Mouse (Mus musculus) splenic B cell, adult 2 months (primary cell): ENCODE results near the gene Gm20390.

ENCODE experiments used
- DNase-seq: peaks from one replicate; pipeline ENCODE4 v3.0.0-alpha.2; 2011; ENCODE audit warnings: low read depth, low spot score
- H3K27me3 ChIP-seq: 2 replicates; pipeline ENCODE4 v1.6.1; 2012; ENCODE audit warnings: mild to moderate bottlenecking, low read length, moderate library complexity, mixed read lengths; ENCODE audit not compliant: control insufficient read depth, poor library complexity, insufficient read depth, severe bottlenecking
- H3K36me3 ChIP-seq: 2 replicates; pipeline ENCODE4 v1.6.1; 2012; ENCODE audit warnings: mild to moderate bottlenecking, low read length, moderate library complexity, mixed read lengths; ENCODE audit not compliant: control insufficient read depth, poor library complexity, insufficient read depth, severe bottlenecking

The Gm20390 gene

GRCm38 (mm10) chr11:93984619-93985018, 16.5 kb upstream of the Gm20390 start:
- H3K36me3 ChIP-seq: no peaks in the 10 kb centered on the region
- peak; percentile 90 for DNase-seq
- H3K27me3 ChIP-seq: no peaks in the 10 kb centered on the region

- Histone ChIP-seq H3K27me3 (no peaks in the 10 kb centered on the region), H3K36me3 (no peaks in the 10 kb centered on the region)
- no peak for DNase-seq
These were observed 11.5 kb upstream of the Gm20390 start for GRCm38 (mm10) chr11:93979502-93980049.

- Histone ChIP-seq H3K27me3 (no peaks in the 10 kb centered on the region), H3K36me3 (no peaks in the 10 kb centered on the region)
- DNase-seq: no peak
These were observed 4.9 kb upstream of the Gm20390 start for GRCm38 (mm10) chr11:93972951-93973350.

GRCm38 (mm10) chr11:93969799-93970198, 1.7 kb upstream of the Gm20390 start:
- no peak for DNase-seq
- no peaks in the 10 kb centered on the region; the same call in 1 of the 2 replicates for H3K36me3 ChIP-seq
- H3K27me3 ChIP-seq: no peaks in the 10 kb centered on the region

- H3K27me3 ChIP-seq: no peaks in the 10 kb centered on the region
- no peak for DNase-seq
- peaks cover 1% of the 10 kb centered on the region; the same call in 1 of the 2 replicates for H3K36me3 ChIP-seq
These were observed 1.1 kb upstream of the Gm20390 start for GRCm38 (mm10) chr11:93969171-93969570.

GRCm38 (mm10) chr11:93968848-93969128, 695 bp upstream of the Gm20390 start:
- peaks cover 1% of the 10 kb centered on the region; the same call in 1 of the 2 replicates for H3K36me3 ChIP-seq
- DNase-seq: no peak
- no peaks in the 10 kb centered on the region for H3K27me3 ChIP-seq

- no peaks in the 10 kb centered on the region for H3K27me3 ChIP-seq
- peak; percentile 32 for DNase-seq
These were observed 712 bp downstream of the Gm20390 start for GRCm38 (mm10) chr11:93967381-93967780.

GRCm38 (mm10) chr11:93965391-93965790, 2.7 kb downstream of the Gm20390 start:
- Histone ChIP-seq H3K27me3 (no peaks in the 10 kb centered on the region), H3K36me3 (peaks cover 4% of the 10 kb centered on the region; the same call in 1 of the 2 replicates)
- no peak for DNase-seq

More at GRCm38 (mm10) chr11:93967381-93967780, 712 bp downstream of the Gm20390 start:
- peaks cover 2% of the 10 kb centered on the region; the same call in 1 of the 2 replicates for H3K36me3 ChIP-seq

- DNase-seq: no peak
- Histone ChIP-seq H3K36me3 (peaks cover 7% of the 10 kb centered on the region; the same call in 1 of the 2 replicates), H3K27me3 (no peaks in the 10 kb centered on the region)
These were observed 5.1 kb downstream of the Gm20390 start for GRCm38 (mm10) chr11:93963013-93963412.

GRCm38 (mm10) chr11:93961482-93961881, 6.6 kb downstream of the Gm20390 start:
- DNase-seq: no peak
- H3K36me3 ChIP-seq: peaks cover 9% of the 10 kb centered on the region; the same call in 1 of the 2 replicates
- no peaks in the 10 kb centered on the region for H3K27me3 ChIP-seq

- Histone ChIP-seq H3K27me3 (no peaks in the 10 kb centered on the region), H3K36me3 (peaks cover 8% of the 10 kb centered on the region; the same call in 1 of the 2 replicates)
- no peak for DNase-seq
These were observed 10.3 kb downstream of the Gm20390 start for GRCm38 (mm10) chr11:93957746-93958145.

- H3K36me3 ChIP-seq: peaks cover 5% of the 10 kb centered on the region; the same call in 1 of the 2 replicates
- H3K27me3 ChIP-seq: no peaks in the 10 kb centered on the region
- DNase-seq: no peak
These were observed 11.0 kb downstream of the Gm20390 start for GRCm38 (mm10) chr11:93957031-93957555.

- no peak for DNase-seq
- H3K36me3 ChIP-seq: peaks cover 6% of the 10 kb centered on the region; the same call in 1 of the 2 replicates
These were observed 11.9 kb downstream of the Gm20390 start, which contains the start of gene Nme2 for GRCm38 (mm10) chr11:93956159-93956558. TSS of gene Nme2 (minus strand) at chr11:93956259.

GRCm38 (mm10) chr11:93955256-93956150, 12.6 kb downstream of the Gm20390 start:
- H3K27me3 ChIP-seq: no peaks in the 10 kb centered on the region
- H3K36me3 ChIP-seq: peaks cover 8% of the 10 kb centered on the region
- DNase-seq: peak; percentile 93

More at GRCm38 (mm10) chr11:93956159-93956558, 11.9 kb downstream of the Gm20390 start, which contains the start of gene Nme2:
- no peaks in the 10 kb centered on the region for H3K27me3 ChIP-seq

- DNase-seq: no peak
- Histone ChIP-seq H3K27me3 (no peaks in the 10 kb centered on the region), H3K36me3 (peaks cover 7% of the 10 kb centered on the region)
These were observed 13.3 kb downstream of the Gm20390 start for GRCm38 (mm10) chr11:93954738-93955255.
